Mouse (Mus musculus): ENCODE measurements around the gene Mkln1.

DNA sequence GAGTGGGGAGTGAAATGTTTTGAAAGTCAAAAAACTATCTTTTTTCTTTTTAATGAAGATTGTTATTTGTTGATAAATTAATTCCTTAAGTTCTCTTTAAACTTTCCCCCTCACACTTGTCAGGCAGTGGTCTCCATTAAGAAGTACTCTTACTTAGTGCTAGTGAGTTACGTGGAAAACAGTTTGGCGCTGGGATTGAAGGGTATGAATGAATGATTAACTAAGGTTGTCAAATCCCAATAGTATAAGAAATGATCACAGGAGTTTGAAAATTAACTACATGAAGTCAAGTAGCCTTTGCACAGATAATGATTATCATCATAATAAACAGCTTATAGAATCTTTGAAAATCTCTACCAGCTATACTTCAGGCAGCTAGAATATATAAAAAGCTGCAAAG, 101.7 kb downstream of the Mkln1 start:
- TF ChIP-seq CTCF (IDR thresholded peaks at IDR 0.05; ENCODE audit: borderline replicate concordance, control insufficient read depth, extremely low read depth, insufficient read depth, low read length, poor library complexity) (no peak), POLR2A (IDR thresholded peaks at IDR 0.05; ENCODE audit: control insufficient read depth, extremely low read depth, insufficient read depth, low read length, poor library complexity) (no peak)

Measured in thymus, adult 2 months (tissue).